Mouse (Mus musculus) lung, postnatal 4 days (tissue): Measurements from ENCODE around the gene Gm17545.

Experiments used
- DNase-seq, 2 experiments: peaks; one replicate each; pipeline ENCODE4 v3.0.0; 2021

Gene Gm17545

GRCm38 (mm10) chr9:22447213-22447612 lies 6.9 kb upstream of the Gm17545 start:
- no peak for DNase-seq

- DNase-seq: no peak
Measured at GRCm38 (mm10) chr9:22448420-22448819, 5.7 kb upstream of the Gm17545 start.

GRCm38 (mm10) chr9:22449209-22449608 lies 4.9 kb upstream of the Gm17545 start:
- DNase-seq: no peak

- no peak for DNase-seq
Measured at GRCm38 (mm10) chr9:22452697-22453096, 1.4 kb upstream of the Gm17545 start.

DNA sequence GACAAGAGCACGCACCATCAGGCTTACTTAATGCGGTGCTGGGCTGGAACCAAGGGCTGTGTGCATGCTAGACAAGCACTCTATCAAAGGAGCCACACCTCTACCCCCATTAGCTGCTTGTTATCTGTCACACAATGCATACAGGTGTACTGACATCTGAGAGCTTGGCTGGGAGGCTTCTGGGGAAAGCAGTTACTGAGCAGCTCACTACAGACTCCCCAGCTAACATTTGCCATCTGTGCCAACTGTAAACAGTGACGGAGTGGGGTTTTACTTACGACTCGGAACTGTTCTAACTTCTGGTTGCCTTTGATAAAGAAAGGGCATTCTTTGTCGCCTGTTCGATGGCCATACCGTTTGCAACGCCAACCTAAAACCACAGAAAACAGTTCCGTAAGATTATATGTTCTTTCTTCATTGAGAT lies 577 bp upstream of the Gm17545 start:
- DNase-seq: no peak

- DNase-seq: no peak
Measured at GRCm38 (mm10) chr9:22455041-22455440, 951 bp downstream of the Gm17545 start.

GRCm38 (mm10) chr9:22457142-22457835 lies 3.2 kb downstream of the Gm17545 start:
- no peak for DNase-seq

- no peak for DNase-seq
Measured at GRCm38 (mm10) chr9:22461946-22462345, 7.9 kb downstream of the Gm17545 start.

DNA sequence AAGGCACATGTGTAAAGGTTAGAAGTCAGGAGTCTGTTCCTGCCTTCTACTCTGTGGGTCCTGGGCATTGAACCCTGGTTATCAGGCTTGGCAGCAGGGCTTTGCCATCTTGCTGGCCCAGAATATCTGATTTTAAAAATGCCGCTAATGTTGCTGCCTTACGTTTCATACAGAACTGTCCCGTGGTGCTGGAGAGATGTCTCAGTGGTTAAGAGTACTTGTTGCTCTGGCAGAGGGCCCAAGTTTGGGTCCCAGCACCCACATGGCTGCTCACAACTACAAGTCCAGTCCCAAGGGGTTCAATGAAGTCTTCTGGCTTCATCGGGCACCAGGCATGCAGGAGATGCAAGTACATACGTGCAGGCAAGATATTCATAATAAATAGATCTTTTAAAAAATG lies 12.1 kb downstream of the Gm17545 start:
- DNase-seq: no peak

- peak; percentile 61 to 65 for DNase-seq
Measured at GRCm38 (mm10) chr9:22467371-22468169, 13.5 kb downstream of the Gm17545 start.

- DNase-seq: peak; percentile 76 to 81
Measured at GRCm38 (mm10) chr9:22468170-22468898, 14.2 kb downstream of the Gm17545 start.

GRCm38 (mm10) chr9:22468899-22469259 lies 14.8 kb downstream of the Gm17545 start:
- no peak for DNase-seq

DNA sequence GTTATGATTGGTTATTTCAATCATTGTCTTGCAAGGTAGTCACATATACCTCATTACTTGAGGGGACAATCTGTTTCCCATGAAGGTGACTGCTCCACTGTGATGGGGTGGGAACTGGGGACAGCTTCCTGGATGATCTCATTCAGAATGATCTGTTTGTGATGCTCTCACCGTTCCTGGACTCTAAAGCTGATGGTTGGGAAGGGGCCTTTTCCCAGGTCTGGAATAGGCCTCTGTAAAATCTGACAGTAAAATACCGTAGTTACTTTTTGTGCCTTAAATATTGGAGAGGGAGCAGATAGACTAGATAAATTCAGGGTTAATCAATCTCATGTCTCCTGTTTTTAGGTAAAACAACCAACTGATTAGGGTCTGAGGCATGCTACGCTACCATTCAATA lies 15.6 kb downstream of the Gm17545 start, which contains the start of gene Rp9:
TSS of gene Rp9 (minus strand) at position 101 of the 400 bp plus-strand sequence.
- no peak for DNase-seq

- peak; percentile 94 to 95 for DNase-seq
Measured at GRCm38 (mm10) chr9:22475424-22475868, 21.4 kb downstream of the Gm17545 start, which contains the start of gene Bbs9. TSS of gene Bbs9 (plus strand) at chr9:22475715.

DNA sequence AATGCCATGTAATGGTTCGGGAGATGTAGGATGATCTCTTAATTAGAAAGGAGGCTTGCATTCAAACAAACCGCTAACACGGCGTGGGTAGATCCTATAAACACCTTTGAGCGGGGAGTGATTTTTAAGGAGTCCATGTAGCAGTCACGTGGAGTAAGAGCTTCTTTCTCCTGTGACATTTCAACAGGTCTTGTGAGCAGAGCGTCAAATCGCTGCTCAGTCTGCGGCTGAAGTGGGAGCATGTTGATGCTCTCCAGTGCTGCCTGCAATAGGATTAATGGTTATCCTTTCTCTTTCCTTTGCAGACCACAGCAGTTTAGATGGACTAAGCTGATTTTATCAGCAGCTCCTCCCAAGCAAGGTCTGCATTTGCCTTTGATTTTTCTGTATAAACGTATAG lies 22.2 kb downstream of the Gm17545 start:
- no peak for DNase-seq

- no peak for DNase-seq
Measured at GRCm38 (mm10) chr9:22478946-22479345, 24.9 kb downstream of the Gm17545 start.

DNA sequence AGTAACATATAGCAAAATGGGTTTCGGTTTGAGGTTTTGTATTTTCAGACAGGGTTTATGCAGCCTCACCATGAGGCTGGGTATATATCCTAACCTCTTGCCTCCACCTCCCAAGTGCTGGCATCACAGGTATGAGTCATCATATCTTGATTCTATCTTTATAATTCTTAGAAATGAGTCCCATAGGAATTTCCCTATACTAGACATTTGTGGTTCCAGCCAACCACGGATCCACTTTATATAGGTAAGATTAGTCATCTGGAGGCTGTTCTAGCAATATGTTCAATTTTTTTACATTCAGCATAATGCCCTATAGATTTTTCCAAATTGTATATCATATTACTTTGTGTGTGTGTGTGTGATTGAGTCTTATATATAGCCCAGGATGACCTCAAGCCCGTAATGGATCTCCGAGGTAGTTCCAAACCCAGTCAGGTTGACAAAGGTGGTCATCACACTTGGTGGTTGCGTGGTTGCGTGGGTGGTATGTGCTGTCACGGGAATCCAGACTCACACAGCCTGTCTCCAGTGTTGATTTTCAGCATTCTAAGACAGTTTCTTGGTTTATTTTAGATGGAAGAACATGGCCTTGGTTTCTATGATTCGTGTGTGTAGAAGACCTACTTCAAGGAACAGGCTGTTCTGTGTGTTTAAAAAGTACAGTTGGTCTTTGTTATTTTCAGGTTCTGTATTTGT lies 29.9 kb downstream of the Gm17545 start:
- no peak for DNase-seq

- peak; percentile 21 to 27 for DNase-seq
Measured at GRCm38 (mm10) chr9:22484562-22485308, 30.6 kb downstream of the Gm17545 start.

GRCm38 (mm10) chr9:22486211-22486610 lies 32.1 kb downstream of the Gm17545 start:
- DNase-seq: no peak

DNA sequence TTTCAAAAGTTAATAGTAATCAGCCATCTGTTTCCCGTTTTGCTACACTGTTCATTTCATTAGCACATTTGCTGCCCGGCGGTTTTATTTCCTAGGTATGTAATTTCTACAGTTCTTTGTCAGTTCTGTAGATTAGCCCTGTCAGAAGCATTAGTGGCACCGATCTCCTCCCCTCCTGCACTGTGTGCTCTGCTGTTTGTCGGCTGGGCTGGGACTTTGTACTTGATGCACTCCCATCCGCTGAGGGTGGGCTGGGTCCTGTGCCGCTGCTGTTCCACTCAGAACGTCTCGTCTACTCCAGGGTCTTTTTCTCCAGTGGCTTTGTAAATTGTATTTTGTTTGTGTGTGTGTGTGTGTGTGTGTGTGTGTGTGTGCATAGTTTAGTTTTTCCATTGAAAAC lies 34.9 kb downstream of the Gm17545 start:
- DNase-seq: no peak

DNA sequence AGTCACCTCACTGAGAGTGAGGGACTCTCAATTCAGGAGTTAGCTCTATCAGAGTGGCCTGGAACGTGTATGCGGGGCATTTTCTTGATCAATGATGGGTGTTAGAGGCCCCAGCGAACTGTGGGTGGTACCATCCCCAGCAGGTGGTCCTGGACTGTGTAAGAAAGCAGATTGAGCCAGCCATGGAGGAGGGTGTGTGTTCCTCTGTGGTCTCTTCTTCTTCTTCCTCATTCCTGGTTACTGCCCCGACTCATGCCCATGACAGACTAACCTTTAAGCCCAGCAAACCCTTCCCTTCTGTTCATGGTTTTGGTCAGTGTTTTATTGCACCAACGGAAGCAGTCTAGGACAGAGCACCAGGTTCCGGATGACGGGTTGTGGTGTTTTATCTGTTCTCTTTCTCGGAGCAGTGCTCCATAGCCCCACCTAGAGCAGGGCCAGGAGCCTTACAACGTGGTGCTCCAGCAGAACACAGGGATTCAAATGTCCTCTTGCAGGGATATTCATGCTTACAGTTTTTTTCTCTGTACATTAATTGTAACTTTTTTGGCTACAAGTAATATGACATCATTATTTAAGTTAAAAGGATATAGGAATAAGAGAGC lies 40.2 kb downstream of the Gm17545 start:
- no peak for DNase-seq

DNA sequence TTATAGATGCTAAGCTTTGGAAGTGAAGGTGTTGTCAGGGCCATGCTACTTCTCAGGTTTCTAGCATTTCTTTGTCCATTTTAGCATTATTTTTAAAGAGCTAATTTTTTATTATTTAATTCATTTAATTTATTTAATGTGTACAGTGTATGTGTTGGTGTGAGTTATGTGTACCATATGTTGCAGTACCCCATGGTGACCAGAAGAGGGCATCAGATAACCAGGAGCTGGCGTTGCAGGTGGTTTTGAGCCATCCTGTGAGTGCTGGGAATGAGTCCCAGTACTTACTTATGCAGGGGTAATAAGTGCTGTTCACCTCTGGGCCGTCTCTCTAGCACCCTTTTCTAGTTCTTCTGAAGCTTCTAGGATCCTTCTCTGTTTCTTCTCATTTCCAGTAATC lies 41.0 kb downstream of the Gm17545 start:
- no peak for DNase-seq
